Mouse (Mus musculus) G1E (cell line): ENCODE results near the gene Ripply3.

Experiments used
- CTCF ChIP-seq: IDR thresholded peaks from 2 replicates; pipeline ENCODE4 v1.5.1; 2012; ENCODE audit warnings: low read depth, low read length, inconsistent platforms, mixed read lengths
- GATA1 ChIP-seq: IDR thresholded peaks from 2 replicates; pipeline ENCODE4 v1.6.1; 2012; ENCODE audit warnings: borderline replicate concordance, low read length, inconsistent platforms, mixed read lengths
- GATA2 ChIP-seq: IDR thresholded peaks from 2 replicates; pipeline ENCODE4 v1.6.1; 2012; ENCODE audit warnings: low read depth, low read length, inconsistent platforms, borderline replicate concordance

DNA sequence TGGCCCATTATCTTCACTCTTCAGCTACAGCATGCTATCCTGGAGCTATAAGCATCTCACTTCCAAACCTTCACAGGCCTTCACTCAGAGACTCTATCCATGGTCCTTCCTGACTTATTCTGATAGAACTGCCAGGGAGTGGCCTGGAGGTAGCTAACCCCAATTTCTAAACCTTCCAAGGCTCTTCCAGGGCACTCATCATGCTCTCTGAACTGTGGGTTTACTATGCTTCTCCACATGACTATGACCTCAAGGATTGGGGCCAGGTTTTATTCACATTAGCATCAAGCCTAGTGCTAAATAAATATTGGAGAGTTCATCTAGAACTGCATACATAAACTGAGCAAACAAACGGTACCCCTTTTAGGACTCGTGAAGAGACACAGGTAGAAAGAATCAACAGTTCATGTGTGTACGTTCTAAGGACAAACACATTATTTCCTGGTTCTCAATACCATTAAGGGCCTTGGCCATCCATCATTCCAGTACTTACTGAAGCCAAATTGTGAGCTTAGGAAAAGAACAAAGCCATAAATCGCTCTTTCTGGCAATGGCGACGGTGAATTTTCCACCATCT lies 41.5 kb downstream of the Ripply3 start:
- TF ChIP-seq GATA1 (no peak), CTCF (no peak), GATA2 (no peak)
